Mouse (Mus musculus) kidney, embryonic 16.5 days (tissue): Measurements from ENCODE around the gene Srgap1. TPM values are rescaled to one million over a fixed set of nuclear protein-coding genes. Genes with fewer than 3 reads are reported as not detected.

Experiments used
- ATAC-seq: fragments of 200-750 bp; cut with Nextera tagmentation; 2 replicates; pipeline ENCODE4 v1.8.0; 2017; ENCODE audit warnings: moderate TSS enrichment; ENCODE audit not compliant: low FRiP score, low TSS enrichment
- H3K27ac ChIP-seq: fragments of 300-500 bp; sonication (generic); 2 replicates; pipeline ENCODE4 v1.5.1; 2014; ENCODE audit warnings: low read length
- H3K27me3 ChIP-seq: fragments of 300-500 bp; sonication (generic); 2 replicates; pipeline ENCODE4 v1.6.1; 2014; ENCODE audit warnings: low read length, control low read depth, mixed read lengths; ENCODE audit not compliant: insufficient read depth
- H3K36me3 ChIP-seq: fragments of 300-500 bp; sonication (generic); 2 replicates; pipeline ENCODE4 v1.6.1; 2014; ENCODE audit warnings: low read length, control low read depth, mixed read lengths; ENCODE audit not compliant: insufficient read depth
- H3K4me1 ChIP-seq: fragments of 300-500 bp; sonication (generic); 2 replicates; pipeline ENCODE4 v1.6.1; 2014; ENCODE audit warnings: low read length, control low read depth, mixed read lengths; ENCODE audit not compliant: insufficient read depth
- H3K4me2 ChIP-seq: fragments of 300-500 bp; sonication (generic); replicated peaks from 2 replicates; pipeline ENCODE4 v1.6.1; 2014; ENCODE audit warnings: low read depth, low read length
- H3K4me3 ChIP-seq: fragments of 300-500 bp; sonication (generic); 2 replicates; pipeline ENCODE4 v1.5.1; 2014; ENCODE audit warnings: mild to moderate bottlenecking, low read length
- H3K9ac ChIP-seq: fragments of 300-500 bp; sonication (generic); replicated peaks from 2 replicates; pipeline ENCODE4 v1.6.1; 2014; ENCODE audit warnings: low read length
- H3K9me3 ChIP-seq: fragments of 300-500 bp; sonication (generic); 2 replicates; pipeline ENCODE4 v1.6.1; 2016; ENCODE audit warnings: low read length, control low read depth
- WGBS: fragments of 180-500 bp; shearing (Covaris S2); extraction: QIAGEN DNeasy Blood & Tissue Kit; methylation state at CpG from one replicate; pipeline ENCODE4 v1.1.7; 2014; 5-methylcytosine and 5-hydroxymethylcytosine counted together
- polyA plus RNA-seq: library from polyadenylated mRNA; unstranded; fragments of >200 nt; fragmentation: Nextera tagmentation; extraction: Ambion mirVana; gene quantifications from 2 replicates; pipeline ENCODE4 v1.2.1, GENCODE M21; 2015

Srgap1 gene
- polyA plus RNA-seq, 1 experiment from 2014 or later = 12.4 TPM

DNA sequence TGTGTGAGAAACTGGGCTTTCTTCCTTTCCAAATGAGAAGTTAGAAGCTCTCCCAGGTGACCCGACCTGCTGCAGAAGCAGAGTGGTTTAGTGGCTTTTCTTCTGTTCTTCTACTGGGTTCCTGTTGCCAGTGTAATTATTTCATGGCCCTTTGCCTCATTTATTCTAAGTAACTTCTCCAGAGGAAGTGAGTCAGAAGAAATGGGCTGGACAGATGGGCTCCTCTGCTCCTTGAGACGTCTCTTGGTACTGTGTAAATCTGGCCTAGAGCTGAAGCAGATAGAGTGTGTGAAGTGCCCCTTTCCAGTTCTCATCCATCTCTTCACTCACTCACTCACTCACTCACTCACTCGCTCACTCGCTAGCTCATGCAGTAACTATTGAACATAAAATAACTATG, 290.4 kb downstream of the Srgap1 start:
- ATAC-seq = no peak
- no peak overlapping the region for H3K4me3 ChIP-seq
- WGBS = 73% methylated on average over 4 of the region's 4 CpGs

GRCm38 (mm10) chr10:121755822-121756221, 291.3 kb downstream of the Srgap1 start:
- Histone ChIP-seq H3K4me2 (no peak overlapping the region), H3K4me1 (peaks cover 5% of the 10 kb centered on the region; the same call in 1 of the 2 replicates), H3K27ac (no peak overlapping the region), H3K9me3 (no peaks in the 10 kb centered on the region), H3K27me3 (no peaks in the 10 kb centered on the region), H3K9ac (no peak overlapping the region; the same call in 1 of the 2 replicates), H3K36me3 (peaks cover 3% of the 10 kb centered on the region; the same call in 1 of the 2 replicates), H3K4me3 (no peak overlapping the region)
- 3% methylated on average over 1 of the region's 1 CpGs for WGBS
- no peak for ATAC-seq

More for the DNA sequence above, 290.4 kb downstream of the Srgap1 start:
- no peaks in the 10 kb centered on the region for H3K9me3 ChIP-seq
- peaks cover 5% of the 10 kb centered on the region; the same call in 1 of the 2 replicates for H3K4me1 ChIP-seq
- no peak overlapping the region for H3K4me2 ChIP-seq
- no peaks in the 10 kb centered on the region for H3K27me3 ChIP-seq
- no peak overlapping the region for H3K9ac ChIP-seq
- no peaks in the 10 kb centered on the region for H3K36me3 ChIP-seq
- H3K27ac ChIP-seq = no peak overlapping the region

DNA sequence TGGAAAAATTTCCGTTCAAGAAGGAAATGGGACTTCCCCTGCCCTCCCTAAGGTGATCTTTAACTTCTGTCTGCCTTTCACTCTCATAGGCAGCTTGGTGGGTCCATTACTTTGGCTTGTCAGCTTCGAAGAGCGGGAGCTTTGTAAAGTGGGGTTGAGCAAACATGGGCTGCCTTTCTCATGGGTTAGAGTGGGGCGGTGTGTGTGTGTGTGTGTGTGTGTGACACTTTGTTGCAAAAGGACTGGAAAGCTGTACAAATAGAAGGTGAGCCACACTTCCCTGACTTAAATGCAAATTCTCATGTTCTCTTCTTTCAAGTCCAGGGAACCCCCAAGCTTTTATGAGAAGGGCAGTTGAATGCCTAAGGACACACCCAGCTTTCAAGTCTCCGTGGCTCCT, 292.9 kb downstream of the Srgap1 start:
- Histone ChIP-seq H3K27ac (no peak overlapping the region), H3K27me3 (no peaks in the 10 kb centered on the region), H3K9ac (no peak overlapping the region), H3K4me3 (no peak overlapping the region), H3K4me1 (peaks cover 5% of the 10 kb centered on the region; the same call in 1 of the 2 replicates), H3K9me3 (no peaks in the 10 kb centered on the region; the same call in 1 of the 2 replicates), H3K4me2 (no peak overlapping the region), H3K36me3 (peaks cover 13% of the 10 kb centered on the region)
- 67% methylated on average over 5 of the region's 5 CpGs for WGBS
- no peak for ATAC-seq

GRCm38 (mm10) chr10:121750175-121750574, 296.9 kb downstream of the Srgap1 start:
- no peak for ATAC-seq
- Histone ChIP-seq H3K4me1 (no peaks in the 10 kb centered on the region), H3K9me3 (no peaks in the 10 kb centered on the region; the same call in 1 of the 2 replicates), H3K4me3 (no peak overlapping the region), H3K4me2 (no peak overlapping the region), H3K36me3 (peaks cover 39% of the 10 kb centered on the region), H3K27ac (no peak overlapping the region), H3K27me3 (no peaks in the 10 kb centered on the region), H3K9ac (no peak overlapping the region)
- WGBS = 95% methylated on average over 12 of the region's 12 CpGs

DNA sequence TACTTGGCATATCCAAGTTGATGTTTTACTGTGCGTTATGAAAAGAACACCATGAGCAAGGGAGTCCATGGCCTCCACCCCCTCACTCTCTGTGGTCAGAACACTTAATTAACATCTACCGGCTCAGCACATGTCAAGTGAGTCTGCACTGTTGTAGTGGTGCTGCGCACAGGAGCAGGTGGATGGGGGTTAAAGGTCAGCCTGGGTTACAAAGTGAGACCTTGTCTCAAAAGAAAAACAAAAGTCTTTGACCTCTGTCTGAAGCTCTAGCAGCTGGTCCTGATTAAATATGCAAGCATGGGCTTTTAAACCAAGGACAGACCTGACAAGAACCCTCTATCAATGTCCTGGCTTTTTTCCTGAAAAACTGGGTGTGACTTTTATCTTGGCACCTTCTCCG, 304.8 kb downstream of the Srgap1 start:
- H3K4me1 ChIP-seq = peaks cover 7% of the 10 kb centered on the region; the same call in 1 of the 2 replicates
- no peak overlapping the region for H3K27ac ChIP-seq
- H3K4me2 ChIP-seq = no peak overlapping the region
- peaks cover 12% of the 10 kb centered on the region; the same call in 1 of the 2 replicates for H3K9me3 ChIP-seq
- no peaks in the 10 kb centered on the region for H3K27me3 ChIP-seq
- H3K9ac ChIP-seq = no peak overlapping the region
- no peak for ATAC-seq
- no peak overlapping the region for H3K4me3 ChIP-seq
- 33% methylated on average over 4 of the region's 4 CpGs for WGBS
- peaks cover 20% of the 10 kb centered on the region for H3K36me3 ChIP-seq

DNA sequence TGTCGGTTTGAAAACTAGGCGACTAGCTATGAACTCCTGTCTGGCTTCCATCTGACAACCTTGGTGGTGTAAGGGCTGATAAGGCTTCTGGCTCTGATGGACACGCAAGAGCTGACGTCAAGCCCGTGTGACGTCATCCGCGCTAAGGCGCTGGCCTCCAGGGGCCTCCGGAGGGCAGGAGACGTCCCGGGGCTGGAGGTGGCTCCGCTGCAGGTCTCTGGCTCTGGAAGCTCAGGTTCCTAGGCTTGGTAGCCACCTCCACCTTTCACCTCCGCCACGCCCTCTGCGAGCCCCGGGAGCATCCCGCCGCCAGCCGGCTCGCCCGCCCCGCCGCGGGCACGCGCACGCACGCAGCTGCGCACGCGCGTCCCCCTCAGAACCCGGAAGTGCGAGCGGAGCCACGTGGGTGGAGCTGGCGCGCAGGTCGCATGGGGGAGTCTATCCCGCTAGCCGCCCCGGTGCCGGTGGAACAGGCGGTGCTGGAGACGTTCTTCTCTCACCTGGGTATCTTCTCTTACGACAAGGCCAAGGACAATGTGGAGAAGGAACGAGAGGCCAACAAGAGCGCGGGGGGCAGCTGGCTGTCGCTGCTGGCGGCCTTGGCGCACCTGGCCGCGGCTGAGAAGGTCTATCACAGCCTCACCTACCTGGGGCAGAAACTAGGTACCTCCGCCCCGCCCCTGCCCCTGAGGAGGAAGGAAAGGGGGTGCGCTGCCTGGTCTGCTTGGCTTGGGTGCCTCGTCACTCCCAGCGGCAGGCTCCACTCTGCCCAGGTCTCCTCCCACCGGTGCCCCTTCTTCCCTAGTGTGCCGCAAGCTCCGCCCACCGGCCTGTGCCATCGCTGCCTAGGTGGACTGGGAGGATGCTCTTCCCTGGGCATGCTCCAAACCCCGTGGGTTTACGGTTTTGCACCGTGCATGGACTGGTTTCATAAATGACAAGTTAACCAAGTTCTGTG, 307.3 kb downstream of the Srgap1 start, which contains the start of gene BC048403:
Gene BC048403 (plus strand): TSS at position 390 of the 958 bp plus-strand sequence.
- under 1% methylated on average over 68 of the region's 68 CpGs for WGBS
- H3K27ac ChIP-seq = 0 out of 2 replicates have a peak within 1 kb of the TSS, but pooled peaks have one; percentile 12
- H3K9me3 ChIP-seq = peaks cover 10% of the 10 kb centered on the region; the same call in 1 of the 2 replicates
- peak within 1 kb of the TSS; percentile 81 for H3K9ac ChIP-seq
- H3K4me2 ChIP-seq = peak within 1 kb of the TSS; percentile 84
- H3K27me3 ChIP-seq = no peaks in the 10 kb centered on the region
- ATAC-seq = peak; percentile 93
- peak within 1 kb of the TSS; percentile 94 for H3K4me3 ChIP-seq
- H3K36me3 ChIP-seq = no peaks in the 10 kb centered on the region
- H3K4me1 ChIP-seq = peaks cover 7% of the 10 kb centered on the region; the same call in 1 of the 2 replicates

DNA sequence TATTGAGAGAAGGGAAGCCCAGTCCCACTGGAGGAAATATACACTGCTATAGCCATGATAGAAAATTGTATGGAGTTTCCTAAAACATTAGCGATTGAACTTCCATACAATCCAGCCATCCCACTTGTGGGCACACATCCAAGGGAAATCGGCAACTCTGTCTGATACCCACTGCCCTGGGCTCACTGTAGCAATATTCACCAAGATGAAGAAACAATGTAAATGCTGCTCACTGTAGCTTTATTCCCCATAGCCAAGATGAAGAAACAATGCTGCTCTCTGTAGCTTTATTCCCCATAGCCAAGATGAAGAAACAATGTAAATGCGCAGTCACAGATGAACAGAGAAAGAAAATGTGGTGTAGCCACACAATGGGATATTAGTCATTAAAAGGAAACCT, 309.9 kb downstream of the Srgap1 start:
- H3K9ac ChIP-seq = no peak overlapping the region
- H3K9me3 ChIP-seq = no peaks in the 10 kb centered on the region
- no peaks in the 10 kb centered on the region for H3K36me3 ChIP-seq
- 90% methylated on average over 3 of the region's 3 CpGs for WGBS
- no peak overlapping the region for H3K4me2 ChIP-seq
- peaks cover 7% of the 10 kb centered on the region; the same call in 1 of the 2 replicates for H3K4me1 ChIP-seq
- H3K27ac ChIP-seq = no peak overlapping the region
- ATAC-seq = no peak
- no peak overlapping the region for H3K4me3 ChIP-seq
- H3K27me3 ChIP-seq = no peaks in the 10 kb centered on the region

- 89% methylated on average over 9 of the region's 9 CpGs for WGBS
- H3K27ac ChIP-seq = no peak overlapping the region
- ATAC-seq = no peak
These were observed 314.6 kb downstream of the Srgap1 start for GRCm38 (mm10) chr10:121732542-121732941.

DNA sequence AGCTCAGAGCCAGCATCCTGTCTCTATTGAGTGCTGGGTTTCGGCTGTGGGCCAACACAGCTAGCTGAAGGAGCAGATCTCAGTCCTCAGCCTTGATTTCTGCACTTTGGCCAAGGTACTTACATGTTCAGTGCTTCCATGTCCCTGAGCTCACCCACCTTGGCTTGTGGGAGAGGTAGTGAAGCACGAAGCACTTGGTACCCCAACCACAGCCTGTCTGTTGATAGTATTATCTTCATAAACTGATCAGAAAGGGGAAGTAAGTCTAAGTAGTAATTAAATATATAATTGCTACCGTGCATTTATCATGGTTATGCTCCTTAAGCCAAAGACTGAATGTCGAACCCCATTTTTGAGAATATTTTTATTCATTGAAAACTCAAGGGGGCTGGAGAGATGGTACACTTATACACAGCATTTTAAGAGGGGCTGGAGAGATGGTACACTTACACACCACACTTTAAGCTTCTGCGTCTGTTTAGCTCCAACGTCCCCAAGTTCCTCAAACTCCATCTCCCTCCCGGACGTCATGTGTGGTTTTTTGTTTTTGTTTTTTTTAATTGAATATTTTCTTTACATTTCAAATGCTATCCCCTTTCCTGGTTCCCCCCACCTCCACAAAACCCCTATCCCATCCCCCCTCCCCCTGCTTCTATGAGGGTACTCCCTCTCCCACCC, 315.9 kb downstream of the Srgap1 start:
- no peaks in the 10 kb centered on the region for H3K9me3 ChIP-seq
- H3K27ac ChIP-seq = no peak overlapping the region
- H3K27me3 ChIP-seq = no peaks in the 10 kb centered on the region
- no peak overlapping the region for H3K4me3 ChIP-seq
- ATAC-seq = no peak
- H3K4me2 ChIP-seq = no peak overlapping the region
- 91% methylated on average over 8 of the region's 8 CpGs for WGBS
- no peaks in the 10 kb centered on the region for H3K4me1 ChIP-seq
- no peak overlapping the region for H3K9ac ChIP-seq
- no peaks in the 10 kb centered on the region for H3K36me3 ChIP-seq

More at GRCm38 (mm10) chr10:121732542-121732941, 314.6 kb downstream of the Srgap1 start:
- Histone ChIP-seq H3K9ac (no peak overlapping the region), H3K9me3 (no peaks in the 10 kb centered on the region), H3K4me1 (no peaks in the 10 kb centered on the region), H3K36me3 (no peaks in the 10 kb centered on the region), H3K4me3 (no peak overlapping the region), H3K27me3 (no peaks in the 10 kb centered on the region), H3K4me2 (no peak overlapping the region)
